Mouse (Mus musculus) liver, adult 2 months (tissue): ENCODE data around the gene Tbk1.

ENCODE experiments used
- CTCF ChIP-seq: fragments of 200-500 bp; IDR thresholded peaks from 2 replicates; pipeline ENCODE4 v1.5.1; 2011; ENCODE audit warnings: low read depth, low read length, control low read depth
- POLR2A ChIP-seq: fragments of 200-500 bp; IDR thresholded peaks from 2 replicates; pipeline ENCODE4 v1.6.1; 2011; ENCODE audit warnings: low read length, control low read depth; ENCODE audit not compliant: insufficient read depth; ENCODE audit errors: extremely low read depth

DNA sequence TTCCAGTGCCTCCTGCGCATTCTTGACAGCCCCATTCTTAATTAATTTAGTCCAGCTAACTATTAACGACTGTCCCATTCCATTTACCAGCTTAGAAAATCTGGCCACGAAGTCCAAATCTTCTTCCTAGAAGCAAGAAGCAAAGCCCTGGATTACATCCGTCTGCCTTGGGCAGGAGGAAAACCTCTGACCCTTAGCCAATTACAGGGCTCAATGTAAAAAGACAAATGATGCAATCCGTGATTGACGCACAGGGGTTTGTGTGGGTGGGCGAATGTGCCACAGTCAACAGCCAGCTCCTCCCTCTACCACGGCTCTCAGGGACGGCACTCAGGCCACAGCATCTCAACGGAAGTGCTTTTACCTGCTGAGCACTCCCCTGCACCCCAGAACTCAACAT lies 25.0 kb upstream of the Tbk1 start:
- TF ChIP-seq POLR2A (no peak), CTCF (no peak)
